Mouse (Mus musculus) hindbrain, postnatal 0 days (tissue): ENCODE measurements around the gene Txnip. TPM values are rescaled to one million over a fixed set of nuclear protein-coding genes. Genes with fewer than 3 reads are reported as not detected.
A peak's percentile ranks its signal among the peaks of the same experiment; 100 is the strongest.

Experiments
- ATAC-seq: fragments of 200-750 bp; cut with Nextera tagmentation; 2 replicates; pipeline ENCODE4 v1.8.0; 2017; ENCODE audit warnings: mild to moderate bottlenecking, moderate TSS enrichment, moderate library complexity
- DNase-seq: peaks from one replicate; pipeline ENCODE4 v3.0.0-alpha.2; 2015; ENCODE audit warnings: low spot score
- H3K27ac ChIP-seq: fragments of 300-500 bp; sonication (generic); 2 replicates; pipeline ENCODE4 v1.5.1; 2014; ENCODE audit warnings: mild to moderate bottlenecking
- H3K27me3 ChIP-seq: fragments of 300-500 bp; sonication (generic); 2 replicates; pipeline ENCODE4 v1.6.1; 2014; ENCODE audit warnings: low read length, mixed read lengths; ENCODE audit not compliant: insufficient read depth
- H3K36me3 ChIP-seq: fragments of 300-500 bp; sonication (generic); 2 replicates; pipeline ENCODE4 v1.6.1; 2014; ENCODE audit warnings: low read length, mixed read lengths; ENCODE audit not compliant: insufficient read depth
- H3K4me1 ChIP-seq: fragments of 300-500 bp; sonication (generic); 2 replicates; pipeline ENCODE4 v1.6.1; 2014; ENCODE audit warnings: antibody characterized with exemption, low read length, mixed read lengths; ENCODE audit not compliant: insufficient read depth
- H3K4me2 ChIP-seq: fragments of 300-500 bp; sonication (generic); 2 replicates; pipeline ENCODE4 v1.6.1; 2014; ENCODE audit warnings: low read depth, mild to moderate bottlenecking, low read length, moderate library complexity, mixed read lengths
- H3K4me3 ChIP-seq: fragments of 300-500 bp; sonication (generic); 2 replicates; pipeline ENCODE4 v1.5.1; 2014; ENCODE audit warnings: low read length
- H3K9ac ChIP-seq: fragments of 300-500 bp; sonication (generic); replicated peaks from 2 replicates; pipeline ENCODE4 v1.6.1; 2014; ENCODE audit warnings: mild to moderate bottlenecking, low read length, moderate library complexity, mixed read lengths
- H3K9me3 ChIP-seq: fragments of 300-500 bp; sonication (generic); 2 replicates; pipeline ENCODE4 v1.6.1; 2016; ENCODE audit warnings: low read length, mixed read lengths
- CTCF ChIP-seq: IDR thresholded peaks from 2 replicates; pipeline ENCODE4 v1.5.1; 2016; ENCODE audit warnings: antibody characterized with exemption, control low read depth, low read depth
- WGBS: fragments of 180-500 bp; shearing (Covaris S2); extraction: QIAGEN DNeasy Blood & Tissue Kit; methylation state at CpG from one replicate; pipeline ENCODE4 v1.1.7; 2014; 5-methylcytosine and 5-hydroxymethylcytosine counted together
- polyA plus RNA-seq: library from polyadenylated mRNA; unstranded; fragments of >200 nt; fragmentation: Nextera tagmentation; extraction: Ambion mirVana; gene quantifications from 2 replicates; pipeline ENCODE4 v1.2.1, GENCODE M21; 2015
- total RNA-seq: library from RNA; depleted of rRNA; stranded (reverse); fragments of >200 nt; gene quantifications from 2 replicates; pipeline ENCODE4 v1.2.3, GENCODE M21; 2014

The Txnip gene
- total and polyA plus RNA-seq, 2 experiments from 2014 or later: 148 to 222 TPM

DNA sequence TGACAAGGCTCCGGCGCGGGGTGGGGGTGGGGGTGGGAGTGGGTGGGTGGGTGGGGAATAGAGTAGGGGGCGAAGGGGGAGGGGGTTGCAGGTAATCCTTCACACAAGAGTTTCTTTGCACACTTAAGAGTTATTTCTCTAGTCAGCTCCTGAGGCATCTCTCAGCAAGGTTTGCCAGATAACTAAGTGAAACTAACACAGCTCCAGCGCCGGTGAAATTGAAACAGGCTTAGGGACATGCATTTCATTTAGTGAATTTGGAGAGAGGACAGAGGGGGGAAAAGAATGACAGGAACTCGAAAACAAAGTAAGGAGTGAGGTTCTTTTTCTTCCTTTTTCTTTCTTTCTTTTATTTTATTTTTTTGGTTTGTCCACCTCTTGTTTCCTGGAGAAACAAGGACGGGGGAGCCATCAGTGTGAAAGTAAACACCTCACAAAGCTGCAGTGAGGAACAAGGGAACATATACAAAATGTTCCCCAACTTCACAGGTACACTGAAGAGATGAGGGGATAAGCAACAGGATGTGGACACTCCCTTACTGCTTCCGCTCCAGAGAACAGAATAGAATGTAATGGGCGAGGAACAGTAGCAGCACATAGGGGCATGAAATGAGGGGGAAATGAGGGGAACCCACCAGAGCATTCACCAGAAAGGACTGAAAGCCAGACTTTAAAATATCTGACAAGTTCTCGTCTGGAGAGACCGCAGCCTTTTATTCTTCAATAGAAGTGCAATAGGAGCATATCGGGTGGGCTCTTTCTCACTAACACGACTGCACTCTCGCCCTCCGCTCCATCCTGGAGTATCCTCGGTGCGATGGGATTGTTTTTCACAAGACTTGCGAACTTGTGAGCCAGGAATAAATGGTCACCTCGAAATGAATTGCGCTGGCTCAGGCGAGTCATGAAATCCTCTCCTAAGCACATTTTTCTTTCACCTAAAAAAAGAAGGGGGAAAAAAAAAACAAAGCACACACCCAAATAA is 814 bp upstream of the Txnip start:
- 9% methylated on average over 22 of the region's 22 CpGs for WGBS
- Histone ChIP-seq H3K9me3 (no peaks in the 10 kb centered on the region), H3K9ac (peak overlapping the region; percentile 70), H3K4me1 (peaks cover 21% of the 10 kb centered on the region), H3K27me3 (no peaks in the 10 kb centered on the region), H3K36me3 (peaks cover 15% of the 10 kb centered on the region), H3K27ac (peak overlapping the region; percentile 93), H3K4me3 (peak overlapping the region; percentile 73), H3K4me2 (peak overlapping the region; percentile 85)
- 0 out of 2 replicates have a peak, but pooled peaks have one; percentile 0 for ATAC-seq
- peak; percentile 16 for DNase-seq
- TF ChIP-seq CTCF: no peak

DNA sequence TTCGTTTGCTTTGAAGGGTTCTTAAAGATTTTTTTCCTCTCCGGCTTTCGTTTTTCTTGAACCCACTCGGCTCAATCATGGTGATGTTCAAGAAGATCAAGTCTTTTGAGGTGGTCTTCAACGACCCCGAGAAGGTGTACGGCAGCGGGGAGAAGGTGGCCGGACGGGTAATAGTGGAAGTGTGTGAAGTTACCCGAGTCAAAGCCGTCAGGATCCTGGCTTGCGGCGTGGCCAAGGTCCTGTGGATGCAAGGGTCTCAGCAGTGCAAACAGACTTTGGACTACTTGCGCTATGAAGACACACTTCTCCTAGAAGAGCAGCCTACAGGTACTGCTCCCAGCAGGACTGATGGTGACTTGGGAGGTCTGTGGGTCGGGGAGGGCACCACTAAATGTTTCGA is 402 bp downstream of the Txnip start:
- WGBS: under 1% methylated on average over 17 of the region's 17 CpGs
- peak overlapping the region; percentile 85 for H3K4me2 ChIP-seq
- H3K4me1 ChIP-seq: peaks cover 21% of the 10 kb centered on the region
- peak overlapping the region; percentile 73 for H3K4me3 ChIP-seq
- peak overlapping the region; percentile 87 for H3K27ac ChIP-seq
- H3K9ac ChIP-seq: peak overlapping the region; percentile 90
- no peaks in the 10 kb centered on the region for H3K9me3 ChIP-seq
- DNase-seq (peak; percentile 29), ATAC-seq (no peak)
- peaks cover 15% of the 10 kb centered on the region for H3K36me3 ChIP-seq
- no peak for TF ChIP-seq CTCF
- no peaks in the 10 kb centered on the region for H3K27me3 ChIP-seq

DNA sequence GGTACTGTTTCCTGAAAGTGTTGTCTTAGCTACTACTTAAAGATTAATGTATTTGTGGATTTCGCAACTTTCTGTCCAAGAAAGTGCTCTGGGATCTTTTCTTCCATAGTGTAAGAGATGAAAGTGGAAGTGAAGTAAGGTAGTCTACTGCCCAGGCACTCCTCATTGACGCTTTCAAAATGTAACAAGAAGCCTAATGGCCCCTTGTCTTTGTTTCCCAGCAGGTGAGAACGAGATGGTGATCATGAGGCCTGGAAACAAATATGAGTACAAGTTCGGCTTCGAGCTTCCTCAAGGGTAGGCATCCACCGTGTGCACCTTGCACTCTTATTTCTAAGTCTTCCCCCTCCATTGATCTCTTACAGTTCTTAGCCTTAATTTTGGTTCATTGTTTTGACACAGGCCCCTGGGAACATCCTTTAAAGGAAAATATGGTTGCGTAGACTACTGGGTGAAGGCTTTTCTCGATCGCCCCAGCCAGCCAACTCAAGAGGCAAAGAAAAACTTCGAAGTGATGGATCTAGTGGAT is 975 bp downstream of the Txnip start:
- ATAC-seq: no peak
- Histone ChIP-seq H3K4me3 (peak overlapping the region; percentile 73), H3K9ac (peak overlapping the region; percentile 90), H3K9me3 (no peaks in the 10 kb centered on the region), H3K4me1 (peaks cover 21% of the 10 kb centered on the region), H3K4me2 (peak overlapping the region; percentile 85), H3K36me3 (peaks cover 15% of the 10 kb centered on the region), H3K27me3 (no peaks in the 10 kb centered on the region), H3K27ac (peak overlapping the region; percentile 87)
- TF ChIP-seq CTCF: no peak
- WGBS: 23% methylated on average over 10 of the region's 10 CpGs
- DNase-seq: no peak

DNA sequence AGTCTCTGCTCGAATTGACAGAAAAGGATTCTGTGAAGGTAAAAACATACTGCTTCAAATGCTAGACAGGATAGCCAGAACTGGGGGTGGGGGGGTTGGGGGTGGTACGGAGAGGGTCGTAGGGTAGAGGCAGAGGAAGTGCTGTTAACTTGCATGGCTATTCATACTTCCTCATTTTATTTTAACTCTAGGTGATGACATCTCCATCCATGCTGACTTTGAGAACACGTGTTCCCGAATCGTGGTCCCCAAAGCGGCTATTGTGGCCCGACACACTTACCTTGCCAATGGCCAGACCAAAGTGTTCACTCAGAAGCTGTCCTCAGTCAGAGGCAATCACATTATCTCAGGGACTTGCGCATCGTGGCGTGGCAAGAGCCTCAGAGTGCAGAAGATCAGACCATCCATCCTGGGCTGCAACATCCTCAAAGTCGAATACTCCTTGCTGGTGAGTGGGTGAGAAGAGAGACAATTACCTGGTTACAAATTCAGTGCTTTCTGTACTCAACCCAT is 1.7 kb downstream of the Txnip start:
- Histone ChIP-seq H3K4me3 (peak overlapping the region; percentile 73), H3K36me3 (peaks cover 15% of the 10 kb centered on the region), H3K9ac (peak overlapping the region; percentile 90; the same call in 1 of the 2 replicates), H3K4me1 (peaks cover 21% of the 10 kb centered on the region), H3K27me3 (no peaks in the 10 kb centered on the region), H3K9me3 (no peaks in the 10 kb centered on the region), H3K27ac (no peak overlapping the region; the same call in 1 of the 2 replicates), H3K4me2 (peak overlapping the region; percentile 85)
- TF ChIP-seq CTCF: no peak
- no peak for DNase-seq
- 73% methylated on average over 12 of the region's 12 CpGs for WGBS
- ATAC-seq: no peak

DNA sequence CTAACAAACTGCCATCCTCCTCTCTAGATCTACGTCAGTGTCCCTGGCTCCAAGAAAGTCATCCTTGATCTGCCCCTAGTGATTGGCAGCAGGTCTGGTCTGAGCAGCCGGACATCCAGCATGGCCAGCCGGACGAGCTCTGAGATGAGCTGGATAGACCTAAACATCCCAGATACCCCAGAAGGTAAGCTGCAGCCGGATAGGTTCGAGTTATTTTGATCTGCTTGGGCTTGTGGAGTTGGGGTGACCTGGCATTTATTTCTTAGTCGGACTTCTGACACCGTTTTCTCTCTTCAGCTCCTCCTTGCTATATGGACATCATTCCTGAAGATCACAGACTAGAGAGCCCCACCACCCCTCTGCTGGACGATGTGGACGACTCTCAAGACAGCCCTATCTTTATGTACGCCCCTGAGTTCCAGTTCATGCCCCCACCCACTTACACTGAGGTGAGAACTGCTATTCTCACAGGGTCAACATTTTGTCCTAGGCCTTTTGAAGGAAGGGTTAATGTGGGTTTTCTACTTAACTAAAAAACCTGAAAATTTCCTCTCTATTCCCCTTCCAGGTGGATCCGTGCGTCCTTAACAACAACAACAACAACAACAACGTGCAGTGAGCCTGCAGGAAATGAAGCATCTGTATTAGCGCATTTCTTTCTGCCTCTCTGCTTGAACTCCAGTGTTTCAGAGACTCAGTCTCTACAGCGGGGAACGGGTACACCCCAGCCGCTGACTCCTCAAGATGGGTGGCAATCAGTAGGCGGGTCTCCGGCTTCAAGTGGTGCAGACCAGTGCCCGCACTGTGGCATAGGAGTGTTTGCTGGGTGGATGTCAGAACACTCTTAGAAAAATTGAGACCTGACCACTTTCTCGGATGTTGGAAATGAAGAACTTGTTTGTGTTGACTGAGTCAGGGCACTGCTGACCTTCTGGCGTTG is 2.4 kb downstream of the Txnip start:
- WGBS: 78% methylated on average over 23 of the region's 23 CpGs
- H3K4me1 ChIP-seq: peaks cover 17% of the 10 kb centered on the region
- peak overlapping the region; percentile 73 for H3K4me3 ChIP-seq
- H3K27me3 ChIP-seq: no peaks in the 10 kb centered on the region
- no peak overlapping the region for H3K27ac ChIP-seq
- TF ChIP-seq CTCF: no peak
- no peaks in the 10 kb centered on the region for H3K9me3 ChIP-seq
- peaks cover 15% of the 10 kb centered on the region for H3K36me3 ChIP-seq
- DNase-seq (no peak), ATAC-seq (no peak)
- peak overlapping the region; percentile 85 for H3K4me2 ChIP-seq
- H3K9ac ChIP-seq: peak overlapping the region; percentile 90; the same call in 1 of the 2 replicates
